10 mouse cellular contexts compared by ENCODE assay signal in genomic region chr11:102632725-102633124, GRCm38 (mm10). TPM values are rescaled to one million over a fixed set of nuclear protein-coding genes. Genes with fewer than 3 reads are reported as not detected.
DNase-seq lines count a peak whose midpoint lies in the region; ATAC-seq lines count a peak whose summit lies in the region.
"Had no signal": no experiment of that assay in that cellular context is flagged by ENCODE, and none has a peak within 500 bp of the region (broad histone marks: within the 10 kb centered on the region; RNA-seq: fewer than 3 reads in every experiment).

No protein-coding gene starts in this region.

- H3K4me3 ChIP-seq in kidney, embryonic 16.5 days (ENCODE audit: low read length): peak overlapping the region; percentile 20
- peak overlapping the region; percentile 19 for H3K4me3 ChIP-seq in forebrain, embryonic 12.5 days (replicated peaks)
- peak overlapping the region; percentile 15 for H3K4me3 ChIP-seq in limb, embryonic 12.5 days (replicated peaks)
- no peak overlapping the region for H3K4me3 ChIP-seq in neural tube, embryonic 15.5 days (replicated peaks)

- 1% methylated on average over 8 of the region's 13 CpGs for WGBS in kidney, embryonic 16.5 days
- 8% methylated on average over 12 of the region's 13 CpGs for WGBS in forebrain, embryonic 12.5 days
- 6% methylated on average over 10 of the region's 13 CpGs for WGBS in limb, embryonic 12.5 days
- WGBS in neural tube, embryonic 15.5 days: 20% methylated on average over 11 of the region's 13 CpGs

- no peaks in the 10 kb centered on the region for H3K27me3 ChIP-seq in kidney, embryonic 16.5 days (ENCODE audit: insufficient read depth, low read length)
- H3K27me3 ChIP-seq in forebrain, embryonic 12.5 days: peaks cover 22% of the 10 kb centered on the region; the same call in 1 of the 2 replicates
- no peaks in the 10 kb centered on the region for H3K27me3 ChIP-seq in limb, embryonic 12.5 days
- no peaks in the 10 kb centered on the region for H3K27me3 ChIP-seq in neural tube, embryonic 15.5 days (replicated peaks)

- peak overlapping the region; percentile 78 for H3K27ac ChIP-seq in kidney, embryonic 16.5 days (ENCODE audit: low read length)
- H3K27ac ChIP-seq in forebrain, embryonic 12.5 days: no peak overlapping the region; the same call in 1 of the 2 replicates
- peak overlapping the region; percentile 84 for H3K27ac ChIP-seq in limb, embryonic 12.5 days
- no peak overlapping the region for H3K27ac ChIP-seq in neural tube, embryonic 15.5 days (replicated peaks)

- peaks cover 36% of the 10 kb centered on the region for H3K4me1 ChIP-seq in kidney, embryonic 16.5 days (ENCODE audit: insufficient read depth, low read length)
- peaks cover 34% of the 10 kb centered on the region for H3K4me1 ChIP-seq in forebrain, embryonic 12.5 days
- peaks cover 67% of the 10 kb centered on the region for H3K4me1 ChIP-seq in limb, embryonic 12.5 days (replicated peaks)
- H3K4me1 ChIP-seq in neural tube, embryonic 15.5 days: peaks cover 18% of the 10 kb centered on the region

- no peaks in the 10 kb centered on the region for H3K9me3 ChIP-seq in kidney, embryonic 16.5 days (ENCODE audit: low read length)
- H3K9me3 ChIP-seq in forebrain, embryonic 12.5 days: no peaks in the 10 kb centered on the region
- no peaks in the 10 kb centered on the region for H3K9me3 ChIP-seq in limb, embryonic 12.5 days
- no peaks in the 10 kb centered on the region for H3K9me3 ChIP-seq in neural tube, embryonic 15.5 days (replicated peaks)
- H3K9me3 ChIP-seq: G1E had no signal

- no peak for DNase-seq in kidney, adult 11 months
- DNase-seq in B cell, adult 2 months: no peak
- no peak for DNase-seq in adrenal gland, adult 18-20 months (ENCODE audit: low spot score in 2 of 2)
- DNase-seq in layer of hippocampus, postnatal 36 days: no peak

- H3K4me2 ChIP-seq in kidney, embryonic 16.5 days (replicated peaks; ENCODE audit: low read depth, low read length): peak overlapping the region; percentile 51
- H3K4me2 ChIP-seq in forebrain, embryonic 12.5 days: peak overlapping the region; percentile 43
- peak overlapping the region; percentile 46 for H3K4me2 ChIP-seq in limb, embryonic 12.5 days
- peak overlapping the region; percentile 44 for H3K4me2 ChIP-seq in neural tube, embryonic 15.5 days

- ATAC-seq in kidney, embryonic 16.5 days (ENCODE audit: low FRiP score, low TSS enrichment): no peak; the same call in 1 of the 2 replicates
- ATAC-seq in forebrain, embryonic 12.5 days (ENCODE audit: low FRiP score): no peak
- no peak for ATAC-seq in limb, embryonic 12.5 days (ENCODE audit: insufficient number of reproducible peaks, insufficient read depth, low FRiP score, low TSS enrichment, low read depth)
- no peak for ATAC-seq in neural tube, embryonic 15.5 days (ENCODE audit: low FRiP score)

- peak overlapping the region; percentile 61 for H3K9ac ChIP-seq in kidney, embryonic 16.5 days (replicated peaks; ENCODE audit: low read length)
- H3K9ac ChIP-seq in forebrain, embryonic 12.5 days: no peak overlapping the region
- H3K9ac ChIP-seq in limb, embryonic 12.5 days (replicated peaks): peak overlapping the region; percentile 23; the same call in 1 of the 2 replicates
- H3K9ac ChIP-seq in neural tube, embryonic 15.5 days (replicated peaks): no peak overlapping the region

- no peaks in the 10 kb centered on the region for H3K36me3 ChIP-seq in kidney, embryonic 16.5 days (ENCODE audit: insufficient read depth, low read length)
- no peaks in the 10 kb centered on the region for H3K36me3 ChIP-seq in forebrain, embryonic 12.5 days (replicated peaks)
- H3K36me3 ChIP-seq in limb, embryonic 12.5 days: no peaks in the 10 kb centered on the region
- no peaks in the 10 kb centered on the region for H3K36me3 ChIP-seq in neural tube, embryonic 15.5 days
- H3K36me3 ChIP-seq: G1E had no signal

RNA-seq across cellular contexts. Expression of gene Fzd2, which starts 28.5 kb away (rescaled TPM):
- polyA plus RNA-seq in kidney, embryonic 16.5 days (2015; fragmentation: Nextera tagmentation; extraction: Ambion mirVana): 27.2 and 27.5 TPM in 2 replicates
- 42.2 and 42.3 TPM in 2 replicates for polyA plus RNA-seq in forebrain, embryonic 12.5 days (2016; fragmentation: Nextera tagmentation; extraction: Ambion mirVana)
- 77.9 and 82.7 TPM in 2 replicates for polyA plus RNA-seq in limb, embryonic 12.5 days (2016; fragmentation: Nextera tagmentation; extraction: Ambion mirVana)
- 8.0 and 10.8 TPM in 2 replicates for polyA plus RNA-seq in neural tube, embryonic 15.5 days (2015; fragmentation: Nextera tagmentation; extraction: Ambion mirVana)
- total RNA-seq in adrenal gland, adult 18-20 months (2021): 1 to 10 TPM; 2.6 to 3.6 TPM
- total RNA-seq in layer of hippocampus, postnatal 36 days (2021): 1 to 10 TPM; 6.3 to 8.9 TPM
- total RNA-seq: G1E had no signal
- polyA plus RNA-seq: G1E had no signal

RNA-seq across cellular contexts. Expression of gene Meioc, which starts 30.8 kb away (rescaled TPM):
- polyA plus RNA-seq in kidney, embryonic 16.5 days (2015; fragmentation: Nextera tagmentation; extraction: Ambion mirVana): 0.28 and 0.34 TPM in 2 replicates
- 0.19 and 0.21 TPM in 2 replicates for polyA plus RNA-seq in forebrain, embryonic 12.5 days (2016; fragmentation: Nextera tagmentation; extraction: Ambion mirVana)
- polyA plus RNA-seq in limb, embryonic 12.5 days (2016; fragmentation: Nextera tagmentation; extraction: Ambion mirVana): 0.98 and 1.3 TPM in 2 replicates
- polyA plus RNA-seq in neural tube, embryonic 15.5 days (2015; fragmentation: Nextera tagmentation; extraction: Ambion mirVana): 0.19 and 0.27 TPM in 2 replicates
- total RNA-seq in adrenal gland, adult 18-20 months (2021): not detected
- total RNA-seq in layer of hippocampus, postnatal 36 days (2021): not detected
- polyA plus RNA-seq: G1E; small intestine, adult 2 months had no signal

RNA-seq across cellular contexts. Expression of gene Gm11627, which starts 53.5 kb away (rescaled TPM):
- polyA plus RNA-seq in kidney, embryonic 16.5 days (2015; fragmentation: Nextera tagmentation; extraction: Ambion mirVana): 7.9 and 10.8 TPM in 2 replicates
- polyA plus RNA-seq in forebrain, embryonic 12.5 days (2016; fragmentation: Nextera tagmentation; extraction: Ambion mirVana): 11.7 and 12.5 TPM in 2 replicates
- 5.3 and 7.4 TPM in 2 replicates for polyA plus RNA-seq in limb, embryonic 12.5 days (2016; fragmentation: Nextera tagmentation; extraction: Ambion mirVana)
- polyA plus RNA-seq in neural tube, embryonic 15.5 days (2015; fragmentation: Nextera tagmentation; extraction: Ambion mirVana): 6.6 and 7.1 TPM in 2 replicates
- total RNA-seq in adrenal gland, adult 18-20 months (2021): not detected
- total RNA-seq in layer of hippocampus, postnatal 36 days (2021): 1 to 10 TPM in 1 of 2 experiments, under 1 TPM in 1; 0.90 to 3.2 TPM
- total RNA-seq: G1E had no signal
- polyA plus RNA-seq: G1E had no signal

Comparison
In these comparisons a context has a peak if more than half of its experiments do, and no peak if none do; other contexts are left out.
1. H3K27ac ChIP-seq: peak in kidney, embryonic 16.5 days (single experiment) and limb, embryonic 12.5 days (single experiment); none in forebrain, embryonic 12.5 days (single experiment) and neural tube, embryonic 15.5 days (single experiment).
2. H3K9ac ChIP-seq: peak in kidney, embryonic 16.5 days (single experiment) and limb, embryonic 12.5 days (single experiment); none in forebrain, embryonic 12.5 days (single experiment) and neural tube, embryonic 15.5 days (single experiment).
3. Peak in every context shown above with its lines, with median percentiles within 50 percentile points of each other: H3K4me2 ChIP-seq.